Mouse (Mus musculus): ENCODE measurements at regions not wholly inside any gene's neighbourhood (a gene's known extent, or its start where the extent isn't known, plus 50 kb on each side); places are given as distances from the start of the nearest gene placed in this dataset.

DNA sequence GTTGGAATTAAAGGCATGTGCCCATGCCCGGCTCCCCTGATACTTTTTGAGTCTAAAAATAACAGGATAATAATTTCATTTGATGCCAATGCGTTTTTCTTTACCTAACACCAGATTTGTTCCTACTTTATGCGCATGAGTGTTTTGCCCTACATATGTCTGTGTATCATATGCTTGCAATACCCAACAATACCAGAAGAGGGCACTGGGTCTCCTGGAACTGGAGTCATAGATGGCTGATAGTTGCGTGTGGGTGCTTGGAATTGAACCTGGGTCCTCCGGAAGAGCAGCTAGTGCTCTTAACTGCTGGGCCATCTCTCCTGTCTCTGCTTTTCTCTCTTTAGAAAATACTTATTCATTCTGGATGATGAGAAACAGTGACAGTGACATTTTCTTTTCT lies 67.3 kb upstream of the Rgs6 start:
- DNase-seq (ENCODE audit: low read depth): no peak

- DNase-seq (ENCODE audit: low read depth): peak; percentile 37
These were observed 63.1 kb upstream of the Rgs6 start for GRCm38 (mm10) chr12:82524987-82525386.
